Mouse (Mus musculus) limb, embryonic 15.5 days (tissue): ENCODE measurements around the gene Utrn. TPM values are rescaled to one million over a fixed set of nuclear protein-coding genes. Genes with fewer than 3 reads are reported as not detected.

Source experiments
- ATAC-seq: fragments of 200-750 bp; cut with Nextera tagmentation; 2 replicates; pipeline ENCODE4 v1.8.0; 2017; ENCODE audit warnings: low read depth, moderate TSS enrichment; ENCODE audit not compliant: insufficient number of reproducible peaks, low FRiP score, low TSS enrichment
- H3K27ac ChIP-seq: fragments of 300-500 bp; sonication (generic); 2 replicates; pipeline ENCODE4 v1.5.1; 2015; ENCODE audit warnings: moderate library complexity, mild to moderate bottlenecking, inconsistent platforms
- H3K27me3 ChIP-seq: fragments of 300-500 bp; sonication (generic); 2 replicates; pipeline ENCODE4 v1.6.1; 2015; ENCODE audit warnings: inconsistent platforms
- H3K36me3 ChIP-seq: fragments of 300-500 bp; sonication (generic); 2 replicates; pipeline ENCODE4 v1.6.1; 2015; ENCODE audit warnings: inconsistent platforms
- H3K4me1 ChIP-seq: fragments of 300-500 bp; sonication (generic); 2 replicates; pipeline ENCODE4 v1.6.1; 2015; ENCODE audit warnings: inconsistent platforms
- H3K4me2 ChIP-seq: fragments of 300-500 bp; sonication (generic); 2 replicates; pipeline ENCODE4 v1.6.1; 2015; ENCODE audit warnings: mild to moderate bottlenecking, inconsistent platforms
- H3K4me3 ChIP-seq: fragments of 300-500 bp; sonication (generic); 2 replicates; pipeline ENCODE4 v1.5.1; 2015; ENCODE audit warnings: mild to moderate bottlenecking, inconsistent platforms
- H3K9ac ChIP-seq: fragments of 300-500 bp; sonication (generic); 2 replicates; pipeline ENCODE4 v1.6.1; 2015; ENCODE audit warnings: inconsistent platforms
- H3K9me3 ChIP-seq: fragments of 300-500 bp; sonication (generic); 2 replicates; pipeline ENCODE4 v1.6.1; 2016; ENCODE audit warnings: inconsistent platforms
- WGBS: fragments of 180-500 bp; shearing (Covaris S2); methylation state at CpG from one replicate; pipeline ENCODE4 v1.1.7; 2015; 5-methylcytosine and 5-hydroxymethylcytosine counted together
- polyA plus RNA-seq: library from polyadenylated mRNA; unstranded; fragments of >200 nt; fragmentation: Nextera tagmentation; extraction: Ambion mirVana; gene quantifications from 2 replicates; pipeline ENCODE4 v1.2.1, GENCODE M21; 2015

Gene Utrn
- polyA plus RNA-seq, 1 experiment from 2014 or later, result 99.6 TPM

- Histone ChIP-seq H3K9ac (no peak overlapping the region), H3K27ac (no peak overlapping the region), H3K4me1 (0 out of 2 replicates have a peak, but pooled peaks cover 4% of the 10 kb centered on the region), H3K4me2 (no peak overlapping the region), H3K27me3 (no peaks in the 10 kb centered on the region), H3K4me3 (no peak overlapping the region), H3K9me3 (no peaks in the 10 kb centered on the region), H3K36me3 (peaks cover 16% of the 10 kb centered on the region)
- no peak for ATAC-seq
- 39% methylated on average over 1 of the region's 1 CpGs for WGBS
Observed at GRCm38 (mm10) chr10:12483494-12483893, 385.7 kb downstream of the Utrn start.

- 66% methylated on average over 3 of the region's 3 CpGs for WGBS
- no peaks in the 10 kb centered on the region for H3K9me3 ChIP-seq
- no peak overlapping the region for H3K27ac ChIP-seq
- no peak overlapping the region for H3K9ac ChIP-seq
- no peak overlapping the region for H3K4me2 ChIP-seq
- peaks cover 16% of the 10 kb centered on the region for H3K36me3 ChIP-seq
- no peak for ATAC-seq
- no peaks in the 10 kb centered on the region for H3K27me3 ChIP-seq
- 0 out of 2 replicates have a peak, but pooled peaks cover 4% of the 10 kb centered on the region for H3K4me1 ChIP-seq
- H3K4me3 ChIP-seq, result no peak overlapping the region
Observed at GRCm38 (mm10) chr10:12482975-12483374, 386.2 kb downstream of the Utrn start.

GRCm38 (mm10) chr10:12474850-12475621 lies 394.1 kb downstream of the Utrn start:
- Histone ChIP-seq H3K9me3 (no peaks in the 10 kb centered on the region), H3K4me1 (peaks cover 4% of the 10 kb centered on the region; the same call in 1 of the 2 replicates), H3K9ac (no peak overlapping the region), H3K27me3 (no peaks in the 10 kb centered on the region), H3K27ac (no peak overlapping the region), H3K4me3 (no peak overlapping the region), H3K4me2 (no peak overlapping the region), H3K36me3 (peaks cover 5% of the 10 kb centered on the region; the same call in 1 of the 2 replicates)
- WGBS, result 38% methylated on average over 14 of the region's 14 CpGs
- peak; percentile 63; the same call in 1 of the 2 replicates for ATAC-seq

- Histone ChIP-seq H3K4me3 (no peak overlapping the region), H3K27ac (no peak overlapping the region), H3K36me3 (0 out of 2 replicates have a peak, but pooled peaks cover 5% of the 10 kb centered on the region), H3K9ac (no peak overlapping the region), H3K9me3 (no peaks in the 10 kb centered on the region), H3K4me1 (no peaks in the 10 kb centered on the region), H3K27me3 (no peaks in the 10 kb centered on the region), H3K4me2 (no peak overlapping the region)
- ATAC-seq, result no peak
- WGBS, result 72% methylated on average over 5 of the region's 5 CpGs
Observed at GRCm38 (mm10) chr10:12469391-12470057, 399.6 kb downstream of the Utrn start.

GRCm38 (mm10) chr10:12467544-12467943 lies 401.6 kb downstream of the Utrn start:
- no peaks in the 10 kb centered on the region for H3K9me3 ChIP-seq
- H3K4me3 ChIP-seq, result no peak overlapping the region
- ATAC-seq, result no peak
- no peak overlapping the region for H3K27ac ChIP-seq
- H3K9ac ChIP-seq, result no peak overlapping the region
- peaks cover 20% of the 10 kb centered on the region; the same call in 1 of the 2 replicates for H3K36me3 ChIP-seq
- 37% methylated on average over 2 of the region's 2 CpGs for WGBS
- H3K4me2 ChIP-seq, result no peak overlapping the region
- H3K27me3 ChIP-seq, result no peaks in the 10 kb centered on the region
- H3K4me1 ChIP-seq, result no peaks in the 10 kb centered on the region

- H3K9me3 ChIP-seq, result no peaks in the 10 kb centered on the region
- no peak for ATAC-seq
- H3K4me2 ChIP-seq, result no peak overlapping the region
- no peak overlapping the region for H3K27ac ChIP-seq
- peaks cover 33% of the 10 kb centered on the region; the same call in 1 of the 2 replicates for H3K36me3 ChIP-seq
- H3K4me1 ChIP-seq, result no peaks in the 10 kb centered on the region
- no peak overlapping the region for H3K4me3 ChIP-seq
- H3K27me3 ChIP-seq, result no peaks in the 10 kb centered on the region
- H3K9ac ChIP-seq, result no peak overlapping the region
Observed at GRCm38 (mm10) chr10:12460945-12461344, 408.2 kb downstream of the Utrn start.

- Histone ChIP-seq H3K27ac (no peak overlapping the region), H3K9me3 (no peaks in the 10 kb centered on the region), H3K36me3 (peaks cover 17% of the 10 kb centered on the region; the same call in 1 of the 2 replicates), H3K4me3 (no peak overlapping the region), H3K27me3 (no peaks in the 10 kb centered on the region), H3K9ac (no peak overlapping the region), H3K4me2 (no peak overlapping the region), H3K4me1 (no peaks in the 10 kb centered on the region)
- 85% methylated on average over 1 of the region's 1 CpGs for WGBS
- ATAC-seq, result no peak
Observed at GRCm38 (mm10) chr10:12456867-12457266, 412.3 kb downstream of the Utrn start.

GRCm38 (mm10) chr10:12452641-12453040 lies 416.5 kb downstream of the Utrn start:
- Histone ChIP-seq H3K36me3 (peaks cover 10% of the 10 kb centered on the region; the same call in 1 of the 2 replicates), H3K27me3 (no peaks in the 10 kb centered on the region), H3K4me3 (no peak overlapping the region), H3K4me1 (no peaks in the 10 kb centered on the region), H3K4me2 (no peak overlapping the region), H3K27ac (no peak overlapping the region), H3K9me3 (no peaks in the 10 kb centered on the region), H3K9ac (no peak overlapping the region)
- ATAC-seq, result no peak
- WGBS, result 82% methylated on average over 2 of the region's 2 CpGs

- Histone ChIP-seq H3K27ac (no peak overlapping the region), H3K27me3 (no peaks in the 10 kb centered on the region), H3K4me2 (no peak overlapping the region), H3K4me1 (no peaks in the 10 kb centered on the region), H3K9ac (no peak overlapping the region), H3K9me3 (no peaks in the 10 kb centered on the region), H3K4me3 (no peak overlapping the region), H3K36me3 (peaks cover 24% of the 10 kb centered on the region)
- no peak for ATAC-seq
- WGBS, result 90% methylated on average over 4 of the region's 4 CpGs
Observed at GRCm38 (mm10) chr10:12444122-12444521, 425.0 kb downstream of the Utrn start.

GRCm38 (mm10) chr10:12433161-12433560 lies 436.0 kb downstream of the Utrn start:
- Histone ChIP-seq H3K36me3 (peaks cover 5% of the 10 kb centered on the region; the same call in 1 of the 2 replicates), H3K9ac (no peak overlapping the region), H3K4me3 (no peak overlapping the region), H3K9me3 (no peaks in the 10 kb centered on the region), H3K27ac (no peak overlapping the region), H3K4me2 (no peak overlapping the region), H3K4me1 (no peaks in the 10 kb centered on the region), H3K27me3 (no peaks in the 10 kb centered on the region)
- WGBS, result 87% methylated on average over 2 of the region's 2 CpGs
- ATAC-seq, result no peak

- no peak overlapping the region for H3K4me2 ChIP-seq
- ATAC-seq, result no peak
- no peaks in the 10 kb centered on the region for H3K9me3 ChIP-seq
- no peak overlapping the region for H3K9ac ChIP-seq
- H3K27me3 ChIP-seq, result no peaks in the 10 kb centered on the region
- no peaks in the 10 kb centered on the region for H3K4me1 ChIP-seq
- H3K4me3 ChIP-seq, result no peak overlapping the region
- peaks cover 3% of the 10 kb centered on the region; the same call in 1 of the 2 replicates for H3K36me3 ChIP-seq
- H3K27ac ChIP-seq, result no peak overlapping the region
Observed at GRCm38 (mm10) chr10:12430399-12430798, 438.8 kb downstream of the Utrn start.

GRCm38 (mm10) chr10:12426866-12427265 lies 442.3 kb downstream of the Utrn start:
- H3K27me3 ChIP-seq, result no peaks in the 10 kb centered on the region
- no peak overlapping the region for H3K4me3 ChIP-seq
- no peaks in the 10 kb centered on the region for H3K36me3 ChIP-seq
- no peaks in the 10 kb centered on the region for H3K4me1 ChIP-seq
- 69% methylated on average over 8 of the region's 8 CpGs for WGBS
- H3K27ac ChIP-seq, result no peak overlapping the region
- no peak overlapping the region for H3K4me2 ChIP-seq
- no peak for ATAC-seq
- no peaks in the 10 kb centered on the region for H3K9me3 ChIP-seq
- no peak overlapping the region for H3K9ac ChIP-seq
